Comparison of ENCODE assay signal across 9 mouse cellular contexts in the genomic region with DNA sequence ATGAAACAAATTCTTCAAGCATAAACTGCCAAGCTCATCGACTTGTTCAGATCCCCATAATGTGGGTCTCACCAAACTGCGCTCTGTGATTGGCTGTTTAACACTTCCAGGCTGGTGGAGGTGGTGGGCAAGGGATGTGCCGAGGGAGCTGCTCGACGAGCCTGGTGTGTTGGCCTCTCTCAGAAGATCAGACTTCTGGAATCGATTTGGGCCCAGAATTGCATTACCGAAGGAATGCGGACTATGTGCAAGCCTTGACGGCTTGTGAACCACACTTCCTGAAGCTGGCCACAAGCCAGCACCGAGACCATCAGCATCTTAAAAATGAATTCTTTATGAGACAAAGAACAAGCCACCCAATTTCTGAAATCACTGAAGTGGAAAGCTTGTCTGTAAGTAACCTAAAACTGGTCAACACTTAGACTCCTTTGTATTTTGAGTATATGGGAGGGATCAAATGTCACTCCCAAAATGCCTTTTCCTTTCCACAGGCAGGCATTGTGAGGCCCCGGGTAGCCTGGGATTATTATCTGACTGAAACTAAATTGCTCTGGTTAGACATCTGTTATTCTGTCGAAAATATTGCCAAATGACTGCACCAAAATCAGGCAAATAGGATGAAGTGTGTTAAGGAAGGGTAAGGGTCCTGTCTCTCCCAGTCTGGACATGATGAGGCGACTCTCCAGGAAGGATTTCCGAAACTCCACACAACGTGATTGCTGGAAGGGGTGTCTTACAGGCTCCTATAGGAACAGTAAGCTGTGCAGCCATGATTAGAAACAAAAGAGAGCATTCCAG.
A peak's percentile ranks its signal among the peaks of the same experiment; 100 is the strongest.
DNase-seq lines count a peak whose midpoint lies in the region; ATAC-seq and TF ChIP-seq lines count a peak whose summit lies in the region.
"Had no signal": no experiment of that assay in that cellular context is flagged by ENCODE, and none has a peak within 500 bp of the region (broad histone marks: within the 10 kb centered on the region; RNA-seq: fewer than 3 reads in every experiment).

No protein-coding gene starts in this region.

- TF ChIP-seq CTCF in kidney, adult 2 months (conservative IDR thresholded peaks at IDR 0.05; ENCODE audit: insufficient read depth, insufficient read length, low read depth, low read length): no peak

- no peaks in the 10 kb centered on the region for H3K27me3 ChIP-seq in kidney, embryonic 15.5 days
- H3K27me3 ChIP-seq in kidney, adult 2 months (replicated peaks; ENCODE audit: control insufficient read depth, insufficient read depth, low read length): no peaks in the 10 kb centered on the region
- H3K27me3 ChIP-seq in hindbrain, embryonic 15.5 days: no peaks in the 10 kb centered on the region
- H3K27me3 ChIP-seq in midbrain, embryonic 13.5 days: no peaks in the 10 kb centered on the region

- no peak for ATAC-seq in kidney, embryonic 15.5 days (replicated peaks; ENCODE audit: low FRiP score)
- ATAC-seq in hindbrain, embryonic 15.5 days (ENCODE audit: low FRiP score, low read depth): peak; percentile 56; the same call in 1 of the 2 replicates
- ATAC-seq in midbrain, embryonic 13.5 days: peak; percentile 84
- ATAC-seq in inflammation-experienced regulatory T-cells, adult 6 months: no peak

- H3K4me3 ChIP-seq in kidney, embryonic 15.5 days (replicated peaks): no peak overlapping the region
- no peak overlapping the region for H3K4me3 ChIP-seq in kidney, adult 2 months (ENCODE audit: insufficient read depth, low read depth, low read length)
- H3K4me3 ChIP-seq in hindbrain, embryonic 15.5 days: no peak overlapping the region
- peak overlapping the region; percentile 22 for H3K4me3 ChIP-seq in midbrain, embryonic 13.5 days (replicated peaks)

- H3K4me2 ChIP-seq in kidney, embryonic 15.5 days: 0 out of 2 replicates have a peak overlapping the region, but pooled peaks have one; percentile 27
- peak overlapping the region; percentile 22; the same call in 1 of the 2 replicates for H3K4me2 ChIP-seq in hindbrain, embryonic 15.5 days
- peak overlapping the region; percentile 47 for H3K4me2 ChIP-seq in midbrain, embryonic 13.5 days (replicated peaks)

- 37% methylated on average over 15 of the region's 15 CpGs for WGBS in kidney, embryonic 15.5 days
- 37% methylated on average over 15 of the region's 15 CpGs for WGBS in kidney, adult 2 months
- WGBS in hindbrain, embryonic 15.5 days: 42% methylated on average over 15 of the region's 15 CpGs
- 12% methylated on average over 15 of the region's 15 CpGs for WGBS in midbrain, embryonic 13.5 days

- no peak for TF ChIP-seq POLR2A in kidney, adult 2 months (IDR thresholded peaks at IDR 0.05; ENCODE audit: low read depth, low read length)

- H3K4me1 ChIP-seq in kidney, embryonic 15.5 days: peaks cover 29% of the 10 kb centered on the region
- peaks cover 3% of the 10 kb centered on the region; the same call in 1 of the 2 replicates for H3K4me1 ChIP-seq in kidney, adult 2 months (ENCODE audit: control insufficient read depth, insufficient read depth, low read length)
- H3K4me1 ChIP-seq in hindbrain, embryonic 15.5 days (replicated peaks): peaks cover 23% of the 10 kb centered on the region
- peaks cover 30% of the 10 kb centered on the region for H3K4me1 ChIP-seq in midbrain, embryonic 13.5 days (replicated peaks)

- no peaks in the 10 kb centered on the region; the same call in 1 of the 2 replicates for H3K9me3 ChIP-seq in kidney, embryonic 15.5 days (replicated peaks)
- no peaks in the 10 kb centered on the region for H3K9me3 ChIP-seq in hindbrain, embryonic 15.5 days
- H3K9me3 ChIP-seq in midbrain, embryonic 13.5 days: no peaks in the 10 kb centered on the region
- H3K9me3 ChIP-seq: G1E had no signal

- H3K27ac ChIP-seq in kidney, embryonic 15.5 days: peak overlapping the region; percentile 73
- H3K27ac ChIP-seq in kidney, adult 2 months (ENCODE audit: insufficient read depth, low read depth, low read length): no peak overlapping the region
- peak overlapping the region; percentile 54 for H3K27ac ChIP-seq in hindbrain, embryonic 15.5 days (replicated peaks)
- peak overlapping the region; percentile 92 for H3K27ac ChIP-seq in midbrain, embryonic 13.5 days

- no peak overlapping the region for H3K9ac ChIP-seq in kidney, embryonic 15.5 days
- no peak overlapping the region for H3K9ac ChIP-seq in hindbrain, embryonic 15.5 days
- peak overlapping the region; percentile 34 for H3K9ac ChIP-seq in midbrain, embryonic 13.5 days (replicated peaks)

- DNase-seq in kidney, adult 2 months: no peak
- DNase-seq in embryo, embryonic 11.5 days (ENCODE audit: low read depth, low spot score): peak; percentile 65
- no peak for DNase-seq in testis, postnatal 10 days (ENCODE audit: low spot score)
- DNase-seq in layer of hippocampus, postnatal 36 days: no peak

- H3K36me3 ChIP-seq in kidney, embryonic 15.5 days: no peaks in the 10 kb centered on the region
- H3K36me3 ChIP-seq in kidney, adult 2 months (ENCODE audit: control insufficient read depth, insufficient read depth, low read length): no peaks in the 10 kb centered on the region
- H3K36me3 ChIP-seq in hindbrain, embryonic 15.5 days: no peaks in the 10 kb centered on the region
- no peaks in the 10 kb centered on the region for H3K36me3 ChIP-seq in midbrain, embryonic 13.5 days
- H3K36me3 ChIP-seq: G1E had no signal

Comparison
In these comparisons a context has a peak if more than half of its experiments do, and no peak if none do; other contexts are left out.
1. ATAC-seq: peak in hindbrain, embryonic 15.5 days (single experiment) and midbrain, embryonic 13.5 days (single experiment); none in kidney, embryonic 15.5 days (single experiment) and inflammation-experienced regulatory T-cells, adult 6 months (single experiment).
2. Peak in every context shown above with its lines, with median percentiles within 50 percentile points of each other: H3K4me2 ChIP-seq.